Mouse (Mus musculus) liver, embryonic 16.5 days (tissue): Measurements from ENCODE around the gene Fbp2. TPM values are rescaled to one million over a fixed set of nuclear protein-coding genes. Genes with fewer than 3 reads are reported as not detected.
A peak's percentile ranks its signal among the peaks of the same experiment; 100 is the strongest.

Source experiments
- ATAC-seq: fragments of 200-750 bp; cut with Nextera tagmentation; 2 replicates; pipeline ENCODE4 v1.8.0; 2017; ENCODE audit warnings: low read depth, mild to moderate bottlenecking, moderate number of reproducible peaks, moderate library complexity
- H3K27ac ChIP-seq: fragments of 300-500 bp; sonication (generic); 2 replicates; pipeline ENCODE4 v1.5.1; 2014; ENCODE audit warnings: mild to moderate bottlenecking, low read length
- H3K27me3 ChIP-seq: fragments of 300-500 bp; sonication (generic); 2 replicates; pipeline ENCODE4 v1.6.1; 2014; ENCODE audit warnings: low read depth, low read length, mixed read lengths; ENCODE audit not compliant: control insufficient read depth, insufficient read depth
- H3K36me3 ChIP-seq: fragments of 300-500 bp; sonication (generic); 2 replicates; pipeline ENCODE4 v1.6.1; 2014; ENCODE audit warnings: mild to moderate bottlenecking; ENCODE audit not compliant: control insufficient read depth, insufficient read depth
- H3K4me1 ChIP-seq: fragments of 300-500 bp; sonication (generic); 2 replicates; pipeline ENCODE4 v1.6.1; 2014; ENCODE audit warnings: low read depth, low read length, mixed read lengths; ENCODE audit not compliant: control insufficient read depth
- H3K4me2 ChIP-seq: fragments of 300-500 bp; sonication (generic); 2 replicates; pipeline ENCODE4 v1.6.1; 2014; ENCODE audit warnings: low read depth, low read length, mixed read lengths
- H3K4me3 ChIP-seq: fragments of 300-500 bp; sonication (generic); 2 replicates; pipeline ENCODE4 v1.5.1; 2014; ENCODE audit warnings: low read depth, mild to moderate bottlenecking, low read length
- H3K9ac ChIP-seq: fragments of 300-500 bp; sonication (generic); 2 replicates; pipeline ENCODE4 v1.6.1; 2014; ENCODE audit warnings: low read depth, low read length
- H3K9me3 ChIP-seq: fragments of 300-500 bp; sonication (generic); replicated peaks from 2 replicates; pipeline ENCODE4 v1.6.1; 2016; ENCODE audit warnings: low read length; ENCODE audit not compliant: control insufficient read depth
- WGBS: fragments of 180-500 bp; shearing (Covaris S2); extraction: QIAGEN DNeasy Blood & Tissue Kit; methylation state at CpG from one replicate; pipeline ENCODE4 v1.1.7; 2014; ENCODE audit not compliant: insufficient replicate concordance; 5-methylcytosine and 5-hydroxymethylcytosine counted together
- polyA plus RNA-seq: library from polyadenylated mRNA; unstranded; fragments of >200 nt; fragmentation: Nextera tagmentation; extraction: Ambion mirVana; gene quantifications from 2 replicates; pipeline ENCODE4 v1.2.1, GENCODE M21; 2015

Fbp2 gene
- polyA plus RNA-seq, 1 experiment from 2014 or later = 3.2 TPM

DNA sequence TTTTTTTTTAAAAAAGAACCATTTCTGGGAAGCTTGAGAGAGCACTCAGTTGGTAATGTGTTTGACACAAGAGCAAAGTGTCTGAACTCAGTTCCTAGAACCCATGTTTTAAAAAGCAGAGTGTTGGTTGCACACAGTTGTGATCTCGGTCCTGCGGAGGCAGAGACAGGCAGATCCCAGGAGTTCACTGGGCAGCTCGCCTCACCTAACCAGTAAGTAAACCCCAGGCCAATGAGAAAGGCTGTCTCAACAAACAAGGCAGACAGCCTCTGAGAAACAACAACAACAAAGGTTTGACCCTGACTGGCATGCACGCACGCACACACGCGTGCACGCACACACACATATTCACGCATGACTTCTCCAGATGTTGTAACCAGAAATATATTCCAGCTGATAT lies 25.7 kb upstream of the Fbp2 start:
- Histone ChIP-seq H3K9me3 (no peaks in the 10 kb centered on the region), H3K4me2 (no peak overlapping the region), H3K9ac (no peak overlapping the region), H3K4me3 (no peak overlapping the region), H3K27me3 (no peaks in the 10 kb centered on the region; the same call in 1 of the 2 replicates), H3K36me3 (no peaks in the 10 kb centered on the region), H3K27ac (no peak overlapping the region), H3K4me1 (peaks cover 4% of the 10 kb centered on the region)
- no peak for ATAC-seq
- 81% methylated on average over 9 of the region's 9 CpGs for WGBS

DNA sequence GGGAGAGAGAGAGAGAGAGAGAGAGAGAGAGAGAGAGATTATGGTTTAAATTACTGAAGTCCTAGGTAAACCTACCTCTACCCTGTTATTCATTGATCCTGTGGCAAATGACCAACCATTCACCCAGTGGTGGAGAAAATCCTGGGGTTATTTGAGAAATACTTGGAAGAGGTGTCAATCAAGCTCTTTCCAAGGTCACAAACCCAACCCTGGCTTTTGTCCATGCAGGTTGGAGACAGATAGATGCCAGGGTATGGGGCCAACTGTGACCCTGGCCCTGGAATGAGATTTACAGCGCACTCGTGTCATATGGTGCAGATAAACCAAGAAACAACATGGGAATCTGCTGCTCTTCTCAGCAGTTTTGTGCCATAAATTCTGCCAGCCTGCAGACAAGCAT lies 25.2 kb upstream of the Fbp2 start:
- Histone ChIP-seq H3K4me3 (no peak overlapping the region), H3K27ac (no peak overlapping the region), H3K27me3 (no peaks in the 10 kb centered on the region; the same call in 1 of the 2 replicates), H3K4me1 (peaks cover 4% of the 10 kb centered on the region), H3K9ac (no peak overlapping the region), H3K9me3 (no peaks in the 10 kb centered on the region), H3K4me2 (no peak overlapping the region), H3K36me3 (no peaks in the 10 kb centered on the region)
- 72% methylated on average over 2 of the region's 2 CpGs for WGBS
- peak; percentile 31 for ATAC-seq

DNA sequence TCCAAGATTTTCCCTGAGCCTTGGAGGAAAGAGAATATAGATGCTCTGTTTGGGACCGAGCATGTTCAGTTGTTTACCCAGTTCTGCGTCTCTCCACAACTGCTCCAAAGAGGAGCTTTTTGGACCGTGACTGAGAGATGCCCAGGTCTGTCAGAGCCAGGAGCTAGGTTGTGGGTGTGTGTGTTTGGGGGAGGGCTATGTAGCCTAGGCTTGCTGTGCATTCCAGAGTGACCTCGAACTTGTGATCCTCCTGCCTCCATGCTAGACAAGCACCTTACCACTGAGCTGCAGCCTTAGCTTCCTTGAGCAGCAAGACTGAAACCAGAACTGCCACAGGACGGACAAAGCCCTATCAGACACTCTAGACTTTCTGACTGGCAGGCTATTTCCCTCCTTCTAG lies 24.6 kb upstream of the Fbp2 start:
- Histone ChIP-seq H3K27me3 (no peaks in the 10 kb centered on the region; the same call in 1 of the 2 replicates), H3K4me3 (no peak overlapping the region), H3K4me2 (no peak overlapping the region), H3K4me1 (peaks cover 4% of the 10 kb centered on the region), H3K9ac (no peak overlapping the region), H3K36me3 (no peaks in the 10 kb centered on the region), H3K27ac (no peak overlapping the region), H3K9me3 (no peaks in the 10 kb centered on the region)
- no peak for ATAC-seq
- WGBS = 50% methylated on average over 5 of the region's 5 CpGs

DNA sequence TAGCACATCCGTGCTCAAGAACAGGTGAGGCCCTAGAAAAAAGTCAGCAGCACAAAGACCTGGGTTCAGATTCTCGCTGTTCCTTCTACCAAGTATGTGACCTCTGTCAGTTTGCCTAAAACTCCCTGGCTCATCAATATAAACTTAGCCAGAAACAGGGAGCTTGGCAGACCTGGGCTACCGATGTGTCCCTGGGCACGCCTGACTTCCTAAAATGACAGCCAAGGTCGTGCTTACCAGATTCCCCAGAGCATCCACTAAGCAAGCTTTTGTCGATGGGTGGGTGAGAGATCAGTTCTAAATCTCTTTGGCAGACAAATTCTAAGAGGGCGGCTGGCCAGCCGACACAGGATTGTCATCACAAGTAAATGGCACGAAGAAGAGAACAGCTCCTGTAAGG lies 23.1 kb upstream of the Fbp2 start:
- no peak for ATAC-seq
- no peaks in the 10 kb centered on the region for H3K36me3 ChIP-seq
- no peak overlapping the region for H3K4me3 ChIP-seq
- H3K27ac ChIP-seq = no peak overlapping the region
- H3K27me3 ChIP-seq = no peaks in the 10 kb centered on the region
- no peaks in the 10 kb centered on the region for H3K9me3 ChIP-seq
- peaks cover 4% of the 10 kb centered on the region for H3K4me1 ChIP-seq
- H3K4me2 ChIP-seq = no peak overlapping the region
- H3K9ac ChIP-seq = no peak overlapping the region
- 62% methylated on average over 9 of the region's 9 CpGs for WGBS

DNA sequence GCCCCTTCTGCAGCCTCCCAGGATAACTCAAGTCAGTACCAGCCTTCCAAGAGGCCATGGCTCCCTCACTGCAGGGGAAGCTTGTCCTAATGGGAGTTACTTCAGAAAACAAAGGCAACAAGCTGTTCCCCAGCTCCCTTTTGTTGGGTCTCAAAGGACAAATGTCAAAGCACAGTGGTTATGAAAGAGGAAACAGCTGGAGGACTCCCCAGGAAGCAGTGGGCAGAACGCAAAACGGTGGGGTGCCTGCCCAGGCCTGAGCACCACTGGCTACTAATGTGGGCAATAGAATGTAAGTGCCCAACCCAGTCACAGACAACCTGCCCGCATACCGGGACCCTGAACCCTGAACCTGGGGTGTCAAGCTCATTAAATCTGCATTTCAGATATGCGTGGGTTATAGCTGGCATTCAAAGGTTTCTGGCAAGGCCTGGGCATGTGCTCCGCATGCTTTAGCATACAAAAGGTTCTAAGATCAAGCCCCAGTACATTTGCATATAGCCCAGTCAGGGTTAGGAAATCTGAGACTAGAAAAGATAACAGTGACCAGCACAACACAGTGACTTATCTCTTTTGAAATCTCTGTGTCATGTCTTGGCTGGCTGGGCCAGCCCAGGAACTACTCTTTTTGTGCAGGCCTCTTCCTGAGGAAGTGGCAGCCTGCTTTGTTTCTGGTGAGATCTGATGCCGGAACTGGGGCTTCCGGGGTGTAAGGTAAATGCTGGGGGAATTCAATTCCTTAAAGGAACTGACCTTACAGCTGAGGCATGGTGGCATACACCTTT lies 21.8 kb upstream of the Fbp2 start:
- Histone ChIP-seq H3K4me1 (peaks cover 4% of the 10 kb centered on the region), H3K36me3 (no peaks in the 10 kb centered on the region), H3K9ac (no peak overlapping the region), H3K4me3 (no peak overlapping the region), H3K4me2 (no peak overlapping the region), H3K9me3 (no peaks in the 10 kb centered on the region), H3K27me3 (no peaks in the 10 kb centered on the region), H3K27ac (peak overlapping the region; percentile 67)
- ATAC-seq = peak; percentile 54
- 25% methylated on average over 8 of the region's 8 CpGs for WGBS

DNA sequence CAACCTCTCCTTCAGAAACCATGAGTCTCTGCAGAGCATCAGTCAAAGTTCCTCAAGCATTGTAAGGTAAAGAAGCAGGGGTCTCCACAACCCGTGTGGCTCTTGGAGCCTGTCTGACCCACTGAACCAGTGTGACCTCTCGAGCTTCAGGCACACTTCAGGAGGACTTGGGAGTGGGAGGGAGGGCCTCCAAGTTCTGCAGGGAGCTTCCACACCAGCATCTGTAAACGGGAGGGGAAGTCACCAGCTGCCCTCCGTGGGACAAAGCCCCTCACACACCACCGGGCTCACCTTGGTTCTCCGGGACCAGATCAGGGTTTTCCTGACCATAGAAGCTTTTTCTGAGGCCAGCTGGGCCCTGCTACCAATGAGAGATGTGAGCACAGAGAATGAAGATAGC lies 21.2 kb upstream of the Fbp2 start:
- no peak overlapping the region for H3K9ac ChIP-seq
- no peaks in the 10 kb centered on the region for H3K9me3 ChIP-seq
- no peaks in the 10 kb centered on the region for H3K36me3 ChIP-seq
- ATAC-seq = no peak
- peaks cover 4% of the 10 kb centered on the region for H3K4me1 ChIP-seq
- peak overlapping the region; percentile 53 for H3K27ac ChIP-seq
- H3K27me3 ChIP-seq = no peaks in the 10 kb centered on the region
- H3K4me2 ChIP-seq = no peak overlapping the region
- WGBS = 23% methylated on average over 6 of the region's 6 CpGs
- no peak overlapping the region for H3K4me3 ChIP-seq

DNA sequence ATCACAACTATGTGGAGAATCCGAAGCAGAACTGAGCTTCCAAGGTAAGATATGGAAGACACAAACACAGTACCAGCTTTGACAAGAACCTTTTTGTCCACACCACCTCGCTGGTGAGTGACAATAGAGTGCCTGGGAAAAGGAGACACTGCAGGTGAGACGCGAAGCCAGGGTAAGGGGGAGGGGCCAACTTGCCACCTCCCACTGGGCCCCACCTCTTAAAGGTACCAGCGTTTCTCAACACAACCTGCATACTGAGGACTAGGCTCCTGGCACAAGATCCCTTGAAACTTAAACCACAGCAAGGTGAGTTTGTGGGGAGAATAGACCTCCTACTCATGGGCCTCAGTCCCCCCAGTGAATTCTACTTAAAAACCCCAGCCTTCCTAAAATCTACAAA lies 19.0 kb upstream of the Fbp2 start:
- Histone ChIP-seq H3K27me3 (no peaks in the 10 kb centered on the region), H3K9ac (no peak overlapping the region), H3K4me3 (no peak overlapping the region), H3K27ac (no peak overlapping the region), H3K4me2 (no peak overlapping the region), H3K4me1 (peaks cover 4% of the 10 kb centered on the region), H3K9me3 (no peaks in the 10 kb centered on the region), H3K36me3 (no peaks in the 10 kb centered on the region)
- 28% methylated on average over 5 of the region's 5 CpGs for WGBS
- ATAC-seq = no peak

DNA sequence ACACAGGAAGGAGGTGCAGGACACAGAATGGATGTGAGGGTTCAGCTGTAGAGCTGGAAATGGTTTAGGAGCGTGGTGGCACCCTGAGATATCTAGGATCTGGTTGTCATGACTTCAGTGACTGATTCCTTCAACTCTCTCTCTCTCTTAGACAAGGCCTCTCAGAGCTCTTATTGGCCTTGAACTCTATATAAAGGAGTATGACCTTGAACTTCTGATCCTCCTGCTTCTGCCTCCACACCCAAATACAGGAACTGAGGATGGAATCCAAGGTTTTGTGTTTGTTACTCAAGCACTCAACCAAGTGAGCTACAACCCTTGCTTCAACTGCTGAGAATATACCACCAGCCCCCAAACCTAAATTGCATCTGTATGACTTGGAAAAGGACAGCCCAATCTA lies 17.9 kb upstream of the Fbp2 start:
- no peak overlapping the region for H3K4me2 ChIP-seq
- ATAC-seq = no peak
- 41% methylated on average over 1 of the region's 1 CpGs for WGBS
- no peak overlapping the region for H3K4me3 ChIP-seq
- no peak overlapping the region for H3K27ac ChIP-seq
- peaks cover 4% of the 10 kb centered on the region for H3K4me1 ChIP-seq
- no peaks in the 10 kb centered on the region for H3K27me3 ChIP-seq
- H3K36me3 ChIP-seq = no peaks in the 10 kb centered on the region
- H3K9ac ChIP-seq = no peak overlapping the region
- H3K9me3 ChIP-seq = no peaks in the 10 kb centered on the region

DNA sequence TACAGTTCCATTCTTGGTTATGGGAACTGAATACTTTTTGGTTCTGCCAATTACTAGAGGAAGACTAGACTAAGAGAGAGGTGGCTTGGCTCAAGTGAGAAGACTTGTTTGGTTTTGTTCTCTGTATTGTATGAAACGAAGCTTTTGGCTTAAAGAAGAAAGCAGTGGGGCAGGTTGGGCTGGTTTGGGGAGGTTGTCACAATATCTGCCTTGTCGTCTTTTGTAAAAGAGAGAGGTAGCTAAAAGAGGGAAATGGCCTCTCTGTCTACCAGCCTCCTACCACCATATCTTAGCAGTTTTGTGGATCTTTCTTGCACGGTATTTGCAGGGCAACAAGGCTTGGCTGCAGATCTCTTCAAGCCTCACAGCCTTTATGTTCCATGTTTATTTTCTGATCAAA lies 14.0 kb upstream of the Fbp2 start:
- Histone ChIP-seq H3K9me3 (no peaks in the 10 kb centered on the region), H3K27ac (no peak overlapping the region), H3K4me3 (no peak overlapping the region), H3K27me3 (no peaks in the 10 kb centered on the region), H3K4me1 (no peaks in the 10 kb centered on the region), H3K9ac (no peak overlapping the region), H3K4me2 (no peak overlapping the region), H3K36me3 (no peaks in the 10 kb centered on the region)
- 38% methylated on average over 3 of the region's 3 CpGs for WGBS
- ATAC-seq = no peak
